Mouse (Mus musculus): ENCODE data around the gene Thada.

Thada gene

DNA sequence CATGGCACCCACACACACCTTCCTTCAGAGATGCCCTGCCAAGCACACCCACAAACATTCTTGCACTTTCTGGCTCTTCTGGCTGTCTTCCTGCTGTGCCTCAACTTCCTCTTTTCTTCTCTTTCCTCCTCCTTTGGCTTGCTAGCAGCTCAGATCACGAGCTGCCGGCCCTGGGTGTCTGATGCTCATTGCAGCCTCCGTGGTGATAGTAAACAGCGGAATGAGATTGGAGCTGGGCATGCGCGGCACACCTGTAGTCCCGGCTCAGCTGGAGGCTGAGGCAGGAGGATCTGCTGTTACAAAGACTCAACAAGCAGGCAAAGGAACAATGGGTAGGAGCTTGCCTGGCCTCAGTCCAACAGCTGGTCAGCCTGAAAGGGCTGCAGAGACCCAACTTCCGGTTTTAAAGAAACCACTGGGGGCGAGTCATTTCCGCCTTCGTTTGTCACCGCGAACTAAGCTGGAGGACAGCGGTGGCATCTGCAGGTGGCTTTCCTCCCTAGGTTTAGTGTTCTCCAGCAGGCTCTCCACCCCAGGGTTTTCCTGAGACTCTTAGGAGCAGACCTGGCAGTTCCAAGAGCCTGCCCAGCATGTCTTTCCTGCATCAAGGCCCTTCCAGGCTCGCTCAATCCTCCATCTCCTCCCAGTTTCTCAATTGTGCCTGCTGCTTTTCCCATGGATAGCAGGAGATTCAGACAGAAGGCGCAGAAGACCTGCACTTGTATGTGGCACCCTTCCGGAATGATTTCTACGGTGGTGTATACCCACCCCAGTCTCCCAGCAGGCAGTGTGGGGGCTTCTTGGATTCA lies 284.3 kb downstream of the Thada start:
- DNase-seq, result peak; percentile 46 to 67

DNA sequence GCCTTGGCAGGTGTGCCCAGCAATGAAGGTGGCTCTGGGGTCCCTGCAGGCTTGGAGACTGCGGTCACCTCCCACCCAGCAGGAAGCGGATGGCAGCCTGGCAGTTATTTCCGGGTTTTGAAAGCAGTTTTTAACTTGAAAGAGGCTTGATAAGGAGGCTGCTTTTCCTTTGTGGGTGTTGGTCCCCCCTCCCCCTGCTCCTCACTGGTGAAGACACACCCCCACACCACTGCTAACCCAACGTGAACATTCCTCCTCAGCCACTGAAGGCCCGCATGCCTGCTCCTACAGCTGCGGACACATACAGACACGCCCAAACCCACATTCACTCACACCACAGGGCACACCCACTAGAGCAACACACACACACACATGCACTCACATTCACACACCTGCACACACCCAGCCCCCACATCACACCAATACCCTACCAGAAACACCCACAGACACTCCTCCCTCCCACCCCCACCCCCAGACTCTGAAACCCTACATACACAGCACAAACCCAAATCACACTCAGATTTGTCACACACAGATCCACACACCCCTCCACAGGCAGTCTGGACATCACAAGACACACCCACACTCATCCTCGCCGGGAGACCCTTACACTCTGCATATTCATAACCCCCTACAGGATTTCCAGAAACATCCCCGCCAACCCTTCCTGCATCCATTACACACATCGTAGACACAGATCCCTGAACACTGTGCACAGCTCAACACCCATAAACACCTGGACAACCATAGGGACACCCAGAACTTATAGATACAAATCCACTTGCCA lies 285.1 kb downstream of the Thada start:
- DNase-seq, result peak in 1 of 2 experiments; percentile 36

DNA sequence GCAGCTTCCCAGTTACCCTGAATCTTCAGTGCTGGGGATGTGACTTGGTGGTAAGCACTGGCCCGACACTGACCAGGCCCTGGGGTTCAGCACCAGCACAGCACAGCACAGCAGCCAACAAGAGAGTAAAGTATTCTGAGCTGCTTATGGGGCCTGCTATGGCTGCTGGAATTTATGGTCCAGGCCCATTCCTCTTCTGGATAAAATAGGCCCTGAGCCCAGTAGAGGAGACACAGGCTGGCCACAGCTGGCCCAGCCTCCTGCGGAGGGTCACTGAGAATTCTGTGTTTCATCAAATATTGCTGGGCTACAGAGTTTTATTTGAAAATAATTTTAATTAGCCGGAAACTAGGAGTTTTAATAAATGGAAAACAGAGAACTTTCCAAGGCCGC lies 286.0 kb downstream of the Thada start:
- no peak for DNase-seq

DNA sequence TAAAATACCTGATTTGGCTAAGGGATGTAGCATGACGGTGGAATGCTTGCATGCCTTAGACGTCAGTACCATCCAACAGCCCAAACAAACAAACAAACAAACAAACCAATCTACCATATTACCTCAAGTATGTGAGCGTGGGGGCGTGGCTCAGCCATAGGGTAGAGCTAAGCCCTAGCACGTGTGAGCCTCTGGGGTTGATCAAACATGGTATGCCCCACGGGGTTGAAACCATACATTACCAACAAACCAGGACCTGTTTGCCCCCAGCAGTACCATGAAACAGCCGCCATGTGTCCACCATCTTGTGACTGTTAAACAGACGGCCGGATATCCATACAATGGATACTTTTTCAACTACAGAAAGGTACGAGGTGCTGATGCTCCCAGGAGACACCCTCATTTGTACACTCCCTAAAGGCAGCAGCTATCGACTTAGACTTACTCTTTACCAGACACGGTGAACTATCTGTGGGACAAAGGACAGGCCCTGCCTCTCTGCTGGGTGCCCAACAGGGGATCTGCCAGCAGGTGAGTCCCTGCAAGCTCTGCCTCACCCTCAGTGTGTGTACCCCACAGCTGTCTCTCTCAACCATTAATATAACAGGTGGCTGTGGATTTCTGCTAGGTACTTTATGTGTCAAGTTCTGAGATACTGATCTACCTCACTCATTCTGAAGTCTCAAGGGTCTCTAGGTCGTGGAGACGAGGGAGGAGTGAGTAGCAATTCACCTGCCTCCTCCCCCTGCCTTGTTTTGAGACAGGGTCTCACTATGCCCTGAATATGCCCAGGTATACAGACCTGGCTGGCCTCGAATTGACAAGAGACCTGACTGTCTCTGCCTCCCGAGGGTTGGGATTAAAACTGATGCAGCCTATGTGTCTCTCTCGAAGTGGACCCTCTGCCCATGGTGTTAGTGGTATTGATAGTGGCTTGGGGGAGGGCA lies 286.7 kb downstream of the Thada start:
- DNase-seq, result no peak

DNA sequence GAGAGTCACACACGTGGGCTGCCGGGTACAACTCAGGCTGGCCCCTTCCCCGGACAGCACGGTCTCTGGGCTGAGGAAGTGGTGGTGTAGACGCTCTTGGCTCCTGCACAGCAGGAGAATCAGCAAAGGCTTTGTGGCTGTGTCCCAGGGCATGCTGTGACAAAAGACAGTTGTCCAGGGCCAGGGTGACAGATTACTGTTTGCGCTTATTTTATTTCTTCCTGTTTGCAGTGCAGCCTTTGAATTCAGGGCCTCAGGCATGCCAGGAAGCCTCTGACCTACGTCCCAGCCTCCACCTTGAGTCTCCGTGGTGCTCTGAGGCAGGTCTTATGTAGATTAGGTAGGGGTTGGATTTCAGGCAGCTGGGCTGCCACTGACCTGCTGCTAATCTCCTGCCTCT lies 288.5 kb downstream of the Thada start:
- DNase-seq, result peak in 1 of 2 experiments; percentile 38

DNA sequence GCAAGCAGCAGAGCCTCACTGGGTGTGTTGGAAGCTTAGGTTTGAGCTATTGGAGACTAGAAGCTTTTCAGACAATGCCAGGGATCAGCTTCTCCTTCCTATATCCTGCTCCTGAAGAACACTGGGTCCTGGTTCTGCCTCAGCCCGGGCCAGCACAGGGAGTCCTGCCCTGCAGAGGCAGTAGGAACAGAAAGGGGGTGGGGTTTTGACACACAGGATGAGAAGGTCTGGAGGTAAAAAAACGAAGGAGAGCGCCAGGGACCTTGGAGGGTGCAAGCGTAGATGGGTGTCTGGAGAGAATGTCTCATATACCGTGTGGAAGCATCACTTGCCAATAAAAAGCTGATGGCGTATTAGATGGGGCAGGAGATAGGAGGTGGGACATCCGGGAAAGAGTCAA lies 289.6 kb downstream of the Thada start:
- DNase-seq, result no peak

DNA sequence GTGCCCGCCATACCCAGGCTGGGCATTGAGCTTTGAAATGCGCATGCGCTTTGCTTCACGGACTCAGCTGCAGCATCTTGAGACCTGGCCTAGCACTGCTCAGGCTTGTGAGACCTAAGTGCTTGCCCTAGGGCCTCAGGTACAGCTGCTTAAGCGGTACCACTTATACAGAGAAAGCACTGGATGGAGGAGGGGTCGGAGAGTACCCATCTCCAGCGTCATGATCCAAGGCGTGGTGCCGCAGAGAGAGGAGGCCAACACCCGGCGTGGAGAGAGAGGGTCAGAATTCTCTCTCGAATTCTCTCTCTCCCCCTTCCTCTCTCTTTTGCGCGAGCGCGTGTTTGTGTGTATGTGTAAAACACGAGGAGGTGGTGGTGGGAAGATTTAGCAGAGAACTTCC lies 290.8 kb downstream of the Thada start:
- no peak for DNase-seq

DNA sequence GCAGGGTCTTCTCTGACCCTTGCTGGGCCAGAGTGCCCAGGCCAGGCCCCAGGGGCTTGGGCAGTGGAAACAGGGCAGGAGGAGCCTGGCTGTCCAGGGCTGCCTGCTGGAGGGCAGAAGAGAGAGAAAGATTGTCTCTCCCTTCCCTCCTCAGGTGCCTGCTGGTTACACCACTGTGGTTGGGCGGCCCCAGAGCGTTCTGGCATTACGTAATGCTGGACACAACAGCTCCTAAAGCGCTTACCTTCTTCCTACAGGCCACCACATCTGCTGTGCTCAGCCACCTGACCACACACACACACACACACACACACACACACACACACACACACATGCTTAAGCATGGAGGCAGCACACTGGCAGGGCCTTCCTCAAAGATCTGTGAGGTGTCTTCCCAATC lies 298.6 kb downstream of the Thada start:
- DNase-seq, result no peak

DNA sequence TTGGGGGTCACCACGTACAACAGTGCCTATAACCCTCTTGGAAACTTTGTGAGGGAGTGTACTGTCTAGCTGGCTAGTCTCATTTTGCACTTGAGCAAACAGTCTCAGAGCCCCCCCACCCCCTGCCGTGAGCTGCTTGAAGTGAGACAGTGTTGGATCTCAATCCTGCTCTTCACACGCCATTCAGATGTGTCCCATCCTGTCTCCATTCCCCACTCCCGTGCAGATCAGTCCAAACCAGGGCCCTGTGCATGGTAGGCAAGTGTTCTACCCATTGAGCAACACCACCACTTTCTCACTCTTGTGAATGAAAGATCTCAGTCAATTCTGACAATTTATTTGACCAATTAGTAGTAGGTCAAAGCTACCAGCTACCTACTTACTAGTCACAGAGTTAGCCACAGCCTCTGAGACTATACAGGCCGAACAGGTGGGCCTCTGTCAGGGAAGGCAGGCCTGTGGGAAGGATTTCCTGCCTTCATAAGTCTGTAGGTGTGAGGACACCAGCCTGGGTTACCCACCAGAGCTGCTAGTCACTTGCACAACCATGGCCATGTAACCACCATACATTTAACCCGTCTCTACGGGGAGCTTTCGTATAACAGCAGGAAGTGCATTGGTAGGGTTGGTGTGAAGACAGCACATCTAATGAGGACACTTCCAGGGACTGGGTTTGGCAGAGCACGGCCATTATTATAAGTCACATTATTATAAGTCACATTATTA lies 299.7 kb downstream of the Thada start:
- no peak for DNase-seq

DNA sequence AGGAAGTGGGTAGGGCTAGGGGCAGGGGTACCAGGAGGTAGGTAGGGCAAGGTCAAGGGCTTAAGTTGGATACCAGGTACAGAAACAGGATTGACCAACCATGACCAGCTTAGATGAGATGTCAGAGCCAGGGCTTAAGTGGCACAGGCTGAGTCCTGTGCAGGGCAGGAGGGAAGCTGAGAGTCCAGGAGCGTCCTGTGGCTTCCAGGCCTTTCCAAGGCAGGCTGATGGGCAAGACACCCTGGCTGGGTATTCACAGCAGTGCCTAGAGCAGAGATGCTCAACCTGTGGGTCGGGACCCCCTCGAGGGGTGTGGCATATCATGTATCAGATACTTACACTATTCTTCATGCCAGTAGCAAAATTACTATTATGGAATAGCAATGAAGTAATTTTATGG lies 300.3 kb downstream of the Thada start:
- DNase-seq, result no peak

DNA sequence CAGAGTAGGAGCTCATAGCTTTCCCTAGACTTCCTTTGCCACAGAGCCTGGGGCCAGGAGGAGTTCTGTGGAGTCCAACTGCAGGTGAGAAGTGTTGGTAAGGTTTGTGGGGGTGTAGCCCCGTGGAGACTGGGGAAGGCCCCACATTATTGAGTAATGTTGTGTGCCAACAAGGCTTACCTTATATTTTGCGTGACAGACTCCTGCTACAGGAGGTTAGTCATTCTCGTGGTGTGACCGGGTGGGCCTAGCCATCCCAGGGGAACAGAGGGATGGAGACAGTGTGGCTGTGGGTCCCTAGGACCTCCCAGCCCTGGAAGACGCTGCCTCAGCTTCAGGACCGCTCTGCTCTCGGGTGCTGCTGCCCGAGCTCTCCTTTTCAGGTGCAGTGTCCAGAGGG lies 301.9 kb downstream of the Thada start:
- no peak for DNase-seq

DNA sequence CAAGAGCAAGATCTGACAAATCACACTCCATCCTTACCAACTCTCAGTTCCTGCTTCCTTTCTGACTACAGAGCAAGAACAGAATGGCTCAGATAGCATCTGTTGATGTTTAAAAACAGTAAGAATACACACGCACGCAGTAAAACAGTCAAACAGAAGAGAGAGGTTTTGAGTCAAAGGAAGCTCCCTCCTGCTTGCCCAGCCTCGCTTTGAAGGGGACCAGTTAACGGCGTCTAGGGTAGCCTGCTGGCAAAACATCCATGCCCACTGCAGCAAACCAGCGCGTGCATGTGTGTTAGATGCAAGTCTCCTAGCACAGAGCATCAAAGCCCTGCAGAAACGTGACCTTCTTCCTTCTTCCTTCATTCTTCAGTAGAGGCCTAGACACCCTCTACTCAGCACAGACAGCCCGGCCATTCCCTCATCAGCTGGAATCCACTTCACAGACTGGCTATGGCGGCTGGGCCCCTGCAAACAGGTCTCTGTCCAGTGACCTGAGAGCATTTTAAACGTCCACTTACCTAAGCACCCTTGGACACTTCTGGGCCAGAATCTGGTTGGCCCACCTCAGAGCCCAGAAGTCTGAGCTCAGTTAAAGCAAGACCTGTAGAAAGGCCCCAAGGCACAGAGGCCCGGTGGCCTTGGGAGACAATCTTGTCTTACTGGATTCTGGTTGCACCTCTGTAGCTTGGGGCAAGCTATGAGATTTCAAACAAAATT lies 302.8 kb downstream of the Thada start:
- no peak for DNase-seq

DNA sequence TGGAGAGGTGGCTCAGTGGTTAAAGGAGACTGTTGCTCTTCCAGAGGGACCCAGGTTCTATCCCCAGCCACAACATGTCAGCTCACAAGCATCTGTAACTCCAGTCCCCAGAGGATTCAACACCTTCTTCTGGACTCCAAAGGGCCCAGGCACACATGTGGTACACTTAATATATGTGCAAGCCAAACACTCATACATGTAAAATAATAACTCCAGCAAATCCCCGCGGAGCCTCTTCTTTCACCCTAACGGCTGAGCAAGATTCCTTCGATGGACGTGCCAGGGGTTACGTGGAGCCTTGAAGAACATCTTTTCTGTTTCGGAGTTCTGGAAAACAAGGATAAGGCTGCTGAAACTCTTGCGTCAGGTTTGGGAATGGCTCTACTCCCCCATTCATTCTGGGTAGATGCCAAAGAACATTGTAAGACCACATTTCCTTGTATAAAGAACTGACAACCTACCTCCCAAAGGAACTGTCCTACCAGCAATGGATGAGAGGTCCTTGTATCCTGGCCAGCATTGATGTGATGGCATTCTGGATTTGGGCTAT lies 303.7 kb downstream of the Thada start:
- DNase-seq, result no peak

DNA sequence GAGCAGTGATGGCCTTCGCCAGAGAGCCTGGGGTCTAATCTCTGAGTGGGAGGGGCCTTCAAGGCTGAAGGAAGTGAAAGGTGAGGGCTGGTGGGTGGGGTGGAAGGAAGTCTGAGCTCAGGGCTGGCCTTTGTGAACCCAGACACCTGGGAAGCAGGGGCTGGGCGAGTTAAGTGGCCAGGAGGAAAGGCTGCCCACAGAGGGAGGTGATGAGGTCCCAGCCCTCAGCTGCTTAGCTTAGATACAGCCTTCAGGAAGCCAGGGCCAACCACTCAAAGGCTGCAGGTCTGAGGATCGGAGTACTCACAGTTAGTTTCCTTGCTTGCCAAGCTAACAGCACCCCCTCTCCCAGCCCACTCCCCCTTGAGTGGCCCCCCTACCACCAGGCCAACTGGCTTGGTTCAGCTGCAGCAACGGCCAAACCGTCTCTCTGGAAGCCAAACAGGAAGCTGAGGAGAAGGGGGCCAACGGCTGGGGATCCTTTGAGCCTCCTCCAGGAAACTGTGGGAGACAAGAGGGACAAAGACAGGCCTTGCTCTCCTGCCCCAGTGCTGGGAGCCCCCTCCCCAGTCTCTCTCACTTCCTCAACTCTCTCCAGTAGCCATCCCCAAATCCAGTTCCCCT lies 304.7 kb downstream of the Thada start:
- no peak for DNase-seq

DNA sequence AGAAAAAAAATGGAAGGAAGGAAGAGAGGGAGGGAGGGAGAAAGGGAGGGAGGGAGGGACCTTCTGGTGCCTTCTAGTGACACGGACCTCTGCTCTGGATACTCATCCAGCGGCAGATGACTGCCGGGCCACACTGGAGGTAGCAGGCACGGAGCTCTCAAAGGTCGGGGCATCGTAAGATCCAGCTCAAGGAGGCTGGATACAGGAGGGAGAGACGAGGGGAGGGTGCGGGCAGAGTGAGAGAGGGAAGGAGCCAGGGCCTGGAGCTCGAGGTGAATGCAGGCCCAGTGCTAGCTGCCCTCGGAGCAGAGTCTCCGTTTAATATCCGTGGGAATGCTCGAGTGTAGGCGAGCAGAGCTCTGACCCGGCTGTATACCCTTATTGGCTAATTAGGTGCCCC lies 307.1 kb downstream of the Thada start:
- no peak for DNase-seq

DNA sequence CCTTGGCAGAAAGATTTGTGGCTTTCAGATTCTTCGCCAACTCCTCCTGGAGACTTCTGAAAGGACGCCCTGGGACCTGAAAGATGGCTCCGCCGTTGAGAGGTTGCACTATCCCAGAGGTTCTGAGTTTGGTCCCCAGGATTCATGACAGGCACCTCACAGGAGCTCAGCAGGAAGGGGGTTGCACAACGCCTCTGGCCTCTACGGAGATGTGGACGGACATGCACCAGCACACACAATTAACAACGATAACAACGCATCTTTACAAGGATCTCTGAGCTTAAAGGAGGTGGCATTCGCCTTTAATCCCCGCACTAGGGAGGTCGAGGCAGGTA lies 307.6 kb downstream of the Thada start:
- no peak for DNase-seq

DNA sequence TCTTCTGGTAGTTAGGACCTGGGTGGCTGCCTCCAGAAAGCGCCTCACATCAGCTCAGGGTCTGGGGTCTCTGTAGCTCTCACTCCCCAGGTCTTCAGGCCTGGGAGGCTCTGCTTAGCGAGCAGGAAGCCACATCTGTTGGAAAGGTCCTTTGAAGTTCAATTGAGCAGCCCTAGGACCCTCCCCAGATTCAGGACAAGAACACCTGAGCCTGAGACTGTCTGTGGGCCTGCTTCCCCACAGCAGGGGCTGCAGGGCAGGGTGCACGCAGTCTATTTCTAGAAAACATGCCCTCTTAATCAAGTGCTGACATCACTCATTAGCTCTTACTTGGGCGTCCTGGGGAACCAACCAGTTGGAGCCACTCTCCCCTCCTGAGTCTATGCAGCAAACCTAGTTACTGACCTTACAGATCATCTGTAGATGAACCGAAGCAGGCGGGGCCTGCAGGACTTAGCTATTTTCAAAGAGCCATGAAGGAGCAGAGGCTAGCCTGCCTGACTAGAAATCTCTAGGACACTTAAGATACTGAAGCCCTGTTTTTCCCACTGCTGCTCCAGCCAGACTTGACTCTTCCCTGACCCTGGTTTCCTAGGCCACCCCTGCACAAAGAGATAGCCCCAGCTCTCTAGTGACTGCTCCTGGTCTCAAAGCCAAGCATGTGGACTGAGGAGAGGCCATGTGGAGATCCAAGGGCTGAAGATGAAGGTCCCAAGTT lies 308.1 kb downstream of the Thada start:
- peak in 1 of 2 experiments; percentile 62 for DNase-seq

DNA sequence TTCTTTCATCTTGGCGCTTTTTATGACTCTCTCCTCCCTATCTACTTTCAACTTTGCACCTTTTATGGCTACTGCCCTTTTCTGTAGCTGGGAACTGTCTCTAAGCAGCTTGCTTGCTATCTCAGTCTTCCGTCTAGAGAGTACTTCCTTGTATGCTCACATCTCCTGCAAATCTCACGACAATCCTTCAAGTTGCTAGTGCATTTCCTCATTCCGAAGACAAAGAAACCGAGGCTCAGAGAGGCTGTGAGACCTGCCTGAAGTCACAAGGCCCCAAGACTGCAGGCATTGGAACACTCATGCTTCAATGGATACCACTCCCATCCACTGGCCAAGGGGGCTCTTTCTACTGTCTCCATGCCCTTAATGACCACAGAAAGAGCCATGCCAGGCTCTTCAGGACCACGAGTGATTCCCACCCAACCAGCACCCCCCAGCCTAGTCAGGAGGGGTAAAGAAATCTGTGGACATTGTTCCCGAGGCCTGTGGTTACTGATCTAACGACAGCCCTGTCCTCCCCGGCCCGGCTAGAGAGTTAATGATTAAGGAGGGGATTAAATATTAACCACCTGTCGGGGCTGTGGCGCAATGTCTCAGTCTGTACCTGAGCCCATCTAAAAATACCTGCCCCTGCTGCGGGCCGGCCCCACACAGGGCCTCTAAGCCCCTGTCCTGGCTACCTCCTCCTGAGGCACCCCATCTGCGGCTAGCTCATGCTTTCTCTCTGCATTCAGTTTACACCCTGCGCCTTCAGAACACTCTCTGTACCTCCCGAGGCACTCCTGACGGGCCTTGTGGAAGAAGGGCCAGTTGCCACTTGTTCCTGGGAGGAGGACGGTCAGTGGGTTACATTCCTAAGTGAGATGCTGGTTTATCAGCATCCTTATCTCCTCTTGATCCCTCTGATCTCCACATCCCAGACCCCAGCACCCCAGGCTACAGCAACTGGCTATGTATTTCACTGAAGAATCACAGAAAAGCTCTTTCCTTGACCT lies 309.0 kb downstream of the Thada start:
- DNase-seq, result peak; percentile 92 to 96

DNA sequence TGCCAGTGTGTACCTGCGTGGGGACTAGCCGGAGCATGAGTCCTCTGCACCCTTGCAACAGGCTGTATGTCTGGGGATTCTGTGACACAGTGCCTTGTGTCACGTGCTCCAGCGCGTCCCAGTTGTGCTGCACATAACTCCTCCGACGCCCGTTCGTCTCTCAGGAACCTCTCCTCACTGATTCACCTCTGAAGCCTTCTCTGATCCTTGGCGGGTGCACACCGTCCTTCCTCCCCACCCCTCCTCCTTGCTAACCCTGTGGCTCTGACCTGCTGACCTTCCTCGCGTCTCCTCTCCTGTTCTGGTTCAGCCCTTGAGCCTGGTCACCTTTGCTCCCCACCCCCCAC lies 309.8 kb downstream of the Thada start:
- DNase-seq, result peak; percentile 55 to 69

Data from kidney, adult 8-10 months (tissue).